8 mouse cellular contexts compared by ENCODE assay signal in the genomic region with DNA sequence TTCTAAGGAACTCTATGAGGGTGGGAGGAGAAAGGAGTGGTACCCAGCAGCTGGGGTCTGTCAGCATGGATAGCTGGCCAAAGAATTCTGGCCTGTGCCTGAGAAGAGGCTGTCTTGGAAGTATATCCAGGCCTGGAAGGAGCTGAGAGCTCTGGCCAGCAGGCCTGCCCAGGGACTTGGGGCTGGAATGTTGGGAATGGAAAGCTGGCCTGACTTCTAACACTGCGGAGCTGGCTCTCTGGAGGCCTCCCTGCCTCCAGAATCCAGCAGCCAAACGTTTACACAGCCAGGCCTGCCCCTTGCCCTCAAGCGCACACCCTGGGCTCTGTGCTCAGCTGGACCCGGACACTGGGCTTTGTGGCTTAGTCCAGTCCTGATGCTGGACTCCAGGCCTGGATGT. TPM values are rescaled to one million over a fixed set of nuclear protein-coding genes. Genes with fewer than 3 reads are reported as not detected.
DNase-seq lines count a peak whose midpoint lies in the region; ATAC-seq lines count a peak whose summit lies in the region.

No protein-coding gene starts in this region.

- H3K4me2 ChIP-seq in hindbrain, embryonic 12.5 days (replicated peaks): no peak overlapping the region
- H3K4me2 ChIP-seq in midbrain, embryonic 13.5 days (replicated peaks): no peak overlapping the region
- no peak overlapping the region for H3K4me2 ChIP-seq in hindbrain, embryonic 14.5 days (replicated peaks)

- H3K9me3 ChIP-seq in hindbrain, embryonic 10.5 days: no peaks in the 10 kb centered on the region
- no peaks in the 10 kb centered on the region for H3K9me3 ChIP-seq in hindbrain, embryonic 12.5 days (replicated peaks)
- no peaks in the 10 kb centered on the region for H3K9me3 ChIP-seq in midbrain, embryonic 13.5 days
- no peaks in the 10 kb centered on the region for H3K9me3 ChIP-seq in hindbrain, embryonic 14.5 days (ENCODE audit: control insufficient read depth, low read length)

- H3K4me1 ChIP-seq in hindbrain, embryonic 10.5 days (replicated peaks): peaks cover 11% of the 10 kb centered on the region
- 0 out of 2 replicates have a peak, but pooled peaks cover 4% of the 10 kb centered on the region for H3K4me1 ChIP-seq in hindbrain, embryonic 12.5 days
- H3K4me1 ChIP-seq in midbrain, embryonic 13.5 days (replicated peaks): no peaks in the 10 kb centered on the region
- H3K4me1 ChIP-seq in hindbrain, embryonic 14.5 days (replicated peaks; ENCODE audit: control insufficient read depth, insufficient read depth, low read length): no peaks in the 10 kb centered on the region

- ATAC-seq in hindbrain, embryonic 12.5 days (ENCODE audit: low FRiP score): no peak
- no peak for ATAC-seq in midbrain, embryonic 13.5 days
- ATAC-seq in hindbrain, embryonic 14.5 days (ENCODE audit: low FRiP score): no peak

- 62% methylated on average over 4 of the region's 4 CpGs for WGBS in hindbrain, embryonic 10.5 days
- WGBS in hindbrain, embryonic 12.5 days: 63% methylated on average over 4 of the region's 4 CpGs
- WGBS in midbrain, embryonic 13.5 days: 83% methylated on average over 4 of the region's 4 CpGs
- 73% methylated on average over 4 of the region's 4 CpGs for WGBS in hindbrain, embryonic 14.5 days

- no peak overlapping the region for H3K27ac ChIP-seq in hindbrain, embryonic 10.5 days
- H3K27ac ChIP-seq in hindbrain, embryonic 12.5 days: no peak overlapping the region
- no peak overlapping the region for H3K27ac ChIP-seq in midbrain, embryonic 13.5 days
- H3K27ac ChIP-seq in hindbrain, embryonic 14.5 days: no peak overlapping the region

- H3K9ac ChIP-seq in hindbrain, embryonic 12.5 days: no peak overlapping the region
- H3K9ac ChIP-seq in midbrain, embryonic 13.5 days (replicated peaks): no peak overlapping the region
- no peak overlapping the region for H3K9ac ChIP-seq in hindbrain, embryonic 14.5 days

- DNase-seq in hindbrain, embryonic 10.5 days (ENCODE audit: low spot score): peak; percentile 25
- peak; percentile 57 to 75 for DNase-seq in gastrocnemius, postnatal 4 days (ENCODE audit: low spot score in 2 of 2)
- peak; percentile 61 for DNase-seq in kidney, adult 11 months
- DNase-seq in lung, postnatal 14 days: peak; percentile 66
- DNase-seq in right cerebral cortex, postnatal 36 days (ENCODE audit: low spot score in 2 of 2): no peak
- DNase-seq in hindbrain, embryonic 14.5 days (ENCODE audit: low spot score): no peak

- no peaks in the 10 kb centered on the region for H3K27me3 ChIP-seq in hindbrain, embryonic 10.5 days (ENCODE audit: insufficient read depth, poor library complexity, severe bottlenecking)
- H3K27me3 ChIP-seq in hindbrain, embryonic 12.5 days: no peaks in the 10 kb centered on the region
- H3K27me3 ChIP-seq in midbrain, embryonic 13.5 days: no peaks in the 10 kb centered on the region
- H3K27me3 ChIP-seq in hindbrain, embryonic 14.5 days (ENCODE audit: control insufficient read depth, insufficient read depth, low read length): no peaks in the 10 kb centered on the region

- H3K4me3 ChIP-seq in hindbrain, embryonic 10.5 days: no peak overlapping the region
- H3K4me3 ChIP-seq in hindbrain, embryonic 12.5 days: no peak overlapping the region
- H3K4me3 ChIP-seq in midbrain, embryonic 13.5 days (replicated peaks): no peak overlapping the region
- H3K4me3 ChIP-seq in hindbrain, embryonic 14.5 days (replicated peaks; ENCODE audit: low read length): no peak overlapping the region

- peaks cover 86% of the 10 kb centered on the region for H3K36me3 ChIP-seq in hindbrain, embryonic 10.5 days
- peaks cover 15% of the 10 kb centered on the region; the same call in 1 of the 2 replicates for H3K36me3 ChIP-seq in hindbrain, embryonic 12.5 days
- peaks cover 20% of the 10 kb centered on the region for H3K36me3 ChIP-seq in midbrain, embryonic 13.5 days
- H3K36me3 ChIP-seq in hindbrain, embryonic 14.5 days (replicated peaks; ENCODE audit: control insufficient read depth, insufficient read depth): peaks cover 5% of the 10 kb centered on the region; the same call in 1 of the 2 replicates

RNA-seq across cellular contexts. Expression of gene Nkd1, which starts 34.5 kb away (rescaled TPM):
- 124 and 125 TPM in 2 replicates for polyA plus RNA-seq in hindbrain, embryonic 10.5 days (2016; fragmentation: Nextera tagmentation; extraction: Ambion mirVana)
- polyA plus RNA-seq in hindbrain, embryonic 12.5 days (2016; fragmentation: Nextera tagmentation; extraction: Ambion mirVana): 106 and 111 TPM in 2 replicates
- 10 to 100 TPM; 11.7 to 11.9 TPM for total RNA-seq in gastrocnemius, postnatal 4 days (2021)
- polyA plus RNA-seq in midbrain, embryonic 13.5 days (2015; fragmentation: Nextera tagmentation; extraction: Ambion mirVana): 68.4 and 79.8 TPM in 2 replicates
- polyA plus RNA-seq in hindbrain, embryonic 14.5 days (2014; fragmentation: Nextera tagmentation; extraction: Ambion mirVana): 45.3 and 57.6 TPM in 2 replicates

Comparison
In these comparisons a context has a peak if more than half of its experiments do, and no peak if none do; other contexts are left out.
1. DNase-seq: peak in hindbrain, embryonic 10.5 days (single experiment), gastrocnemius, postnatal 4 days (2 of 2), kidney, adult 11 months (single experiment) and lung, postnatal 14 days (single experiment); none in right cerebral cortex, postnatal 36 days (0 of 2) and hindbrain, embryonic 14.5 days (single experiment).